Mouse (Mus musculus) heart, adult 2 months (tissue): Measurements from ENCODE around the gene Idua. TPM values are rescaled to one million over a fixed set of nuclear protein-coding genes. Genes with fewer than 3 reads are reported as not detected.

Experiments used
- DNase-seq, 2 experiments: peaks; one replicate each; pipeline ENCODE4 v3.0.0; 2021
- H3K27ac ChIP-seq: fragments of 200-600 bp; 2 replicates; pipeline ENCODE4 v1.8.1; 2022
- H3K27me3 ChIP-seq: fragments of 200-500 bp; 2 replicates; pipeline ENCODE4 v1.6.1; 2012; ENCODE audit warnings: mild to moderate bottlenecking, low read length, inconsistent platforms, mixed read lengths; ENCODE audit not compliant: control insufficient read depth, insufficient read depth
- H3K36me3 ChIP-seq: fragments of 200-500 bp; 2 replicates; pipeline ENCODE4 v1.6.1; 2012; ENCODE audit warnings: low read length, inconsistent platforms; ENCODE audit not compliant: control insufficient read depth, insufficient read depth
- H3K4me1 ChIP-seq: fragments of 200-500 bp; 2 replicates; pipeline ENCODE4 v1.6.1; 2011; ENCODE audit warnings: low read length; ENCODE audit not compliant: control insufficient read depth, insufficient read depth
- H3K4me3 ChIP-seq: fragments of 200-600 bp; 2 replicates; pipeline ENCODE4 v1.8.1; 2022
- H3K79me2 ChIP-seq: fragments of 200-500 bp; replicated peaks from 2 replicates; pipeline ENCODE4 v1.6.1; 2012; ENCODE audit warnings: mild to moderate bottlenecking, inconsistent platforms, low read length, moderate library complexity, mixed read lengths; ENCODE audit not compliant: control insufficient read depth, insufficient read depth
- H3K9ac ChIP-seq: fragments of 200-500 bp; 2 replicates; pipeline ENCODE4 v1.6.1; 2012; ENCODE audit warnings: low read depth, mild to moderate bottlenecking, control low read depth, inconsistent platforms, low read length, mixed read lengths
- CTCF ChIP-seq: fragments of 200-600 bp; IDR thresholded peaks from 2 replicates; pipeline ENCODE4 v1.8.1; 2022; ENCODE audit warnings: antibody characterized with exemption, mild to moderate bottlenecking, moderate library complexity
- EP300 ChIP-seq: fragments of 200-500 bp; IDR thresholded peaks from 2 replicates; pipeline ENCODE4 v1.6.1; 2011; ENCODE audit warnings: low read depth, low read length, control low read depth; ENCODE audit not compliant: insufficient read depth
- POLR2A ChIP-seq: fragments of 200-500 bp; IDR thresholded peaks from 2 replicates; pipeline ENCODE4 v1.6.1; 2011; ENCODE audit warnings: mild to moderate bottlenecking, low read depth, low read length, control low read depth; ENCODE audit not compliant: insufficient read depth
- WGBS: fragments of 180-500 bp; shearing (Covaris S2); methylation state at CpG from one replicate; pipeline ENCODE4 v1.1.7; 2018; 5-methylcytosine and 5-hydroxymethylcytosine counted together
- intact Hi-C: fragments of 180-260 bp; cut with DNase I; formaldehyde crosslinking; loops from one replicate; pipeline ENCODE4 v1.15.1; 2025
- polyA plus RNA-seq: library from polyadenylated mRNA; depleted of rRNA; stranded (reverse); fragments of >200 nt; gene quantifications from 2 replicates; pipeline ENCODE4 v1.2.3, GENCODE M21; 2012; rRNA removed
- total RNA-seq, 2 experiments: library from RNA; stranded (reverse); gene quantifications; 2 replicates each; pipeline ENCODE4 v1.2.3; 2021

The Idua gene
- total and polyA plus RNA-seq, 3 experiments: 21.7 to 30.4 (median 23.2) TPM

GRCm38 (mm10) chr5:108715974-108716373 is 55.8 kb downstream of the Idua start:
- peaks cover 4% of the 10 kb centered on the region for H3K4me1 ChIP-seq
- WGBS: 74% methylated on average over 1 of the region's 1 CpGs
- TF ChIP-seq POLR2A: no peak
- no peak overlapping the region for H3K9ac ChIP-seq
- no peak overlapping the region for H3K27ac ChIP-seq
- no peaks in the 10 kb centered on the region for H3K27me3 ChIP-seq
- no peak overlapping the region for H3K4me3 ChIP-seq
- no peaks in the 10 kb centered on the region for H3K36me3 ChIP-seq
- H3K79me2 ChIP-seq: no peaks in the 10 kb centered on the region
- no peak for DNase-seq
- intact Hi-C loops: no loop called here

GRCm38 (mm10) chr5:108718051-108718450 is 57.9 kb downstream of the Idua start:
- H3K27ac ChIP-seq: no peak overlapping the region
- H3K79me2 ChIP-seq: no peaks in the 10 kb centered on the region
- WGBS: 54% methylated on average over 4 of the region's 4 CpGs
- H3K27me3 ChIP-seq: no peaks in the 10 kb centered on the region
- no peak for DNase-seq
- H3K9ac ChIP-seq: no peak overlapping the region
- TF ChIP-seq CTCF (no peak), EP300 (no peak), POLR2A (no peak)
- no peak overlapping the region for H3K4me3 ChIP-seq
- intact Hi-C loops: no loop called here
- H3K36me3 ChIP-seq: no peaks in the 10 kb centered on the region
- peaks cover 4% of the 10 kb centered on the region for H3K4me1 ChIP-seq

GRCm38 (mm10) chr5:108719761-108720160 is 59.6 kb downstream of the Idua start:
- intact Hi-C loops: no loop called here
- Histone ChIP-seq H3K27ac (no peak overlapping the region), H3K4me1 (no peaks in the 10 kb centered on the region), H3K27me3 (no peaks in the 10 kb centered on the region), H3K36me3 (no peaks in the 10 kb centered on the region), H3K79me2 (no peaks in the 10 kb centered on the region), H3K4me3 (no peak overlapping the region), H3K9ac (no peak overlapping the region)
- 44% methylated on average over 7 of the region's 7 CpGs for WGBS
- DNase-seq: no peak
- TF ChIP-seq EP300 (no peak), CTCF (no peak), POLR2A (no peak)

- intact Hi-C loops: no loop called here
- no peak overlapping the region for H3K4me3 ChIP-seq
- H3K79me2 ChIP-seq: no peaks in the 10 kb centered on the region
- H3K9ac ChIP-seq: no peak overlapping the region
- H3K27me3 ChIP-seq: no peaks in the 10 kb centered on the region
- 9% methylated on average over 2 of the region's 2 CpGs for WGBS
- H3K4me1 ChIP-seq: no peaks in the 10 kb centered on the region
- no peak for DNase-seq
- no peaks in the 10 kb centered on the region for H3K36me3 ChIP-seq
- TF ChIP-seq POLR2A (no peak), CTCF (no peak), EP300 (no peak)
- H3K27ac ChIP-seq: no peak overlapping the region
These were observed 63.9 kb downstream of the Idua start for GRCm38 (mm10) chr5:108724006-108724405.

GRCm38 (mm10) chr5:108726557-108727248 is 66.6 kb downstream of the Idua start:
- WGBS: 18% methylated on average over 5 of the region's 5 CpGs
- intact Hi-C loops: loop anchor here (1.0 to 2.0 kb wide), 3 partner anchors 34 to 299 kb away; partner anchors contain the start of gene Fgfrl1
- TF ChIP-seq POLR2A (no peak), CTCF (peak; percentile 91), EP300 (0 out of 2 replicates have a peak, but pooled peaks have one; percentile 36)

GRCm38 (mm10) chr5:108727425-108727824 is 67.3 kb downstream of the Idua start:
- WGBS: 69% methylated on average over 1 of the region's 1 CpGs
- no peak for DNase-seq
- H3K79me2 ChIP-seq: no peaks in the 10 kb centered on the region
- no peak overlapping the region for H3K27ac ChIP-seq
- H3K4me3 ChIP-seq: no peak overlapping the region
- H3K4me1 ChIP-seq: no peaks in the 10 kb centered on the region
- H3K9ac ChIP-seq: no peak overlapping the region
- H3K36me3 ChIP-seq: no peaks in the 10 kb centered on the region
- intact Hi-C loops: loop anchor here (1.0 to 2.0 kb wide), 3 partner anchors 35 to 300 kb away; partner anchors contain the start of gene Fgfrl1
- TF ChIP-seq EP300: no peak
- no peak for TF ChIP-seq CTCF
- H3K27me3 ChIP-seq: 0 out of 2 replicates have a peak, but pooled peaks cover 1% of the 10 kb centered on the region

More at GRCm38 (mm10) chr5:108726557-108727248, 66.6 kb downstream of the Idua start:
- no peaks in the 10 kb centered on the region for H3K4me1 ChIP-seq
- DNase-seq: peak; percentile 57 to 71
- H3K4me3 ChIP-seq: no peak overlapping the region
- H3K27me3 ChIP-seq: 0 out of 2 replicates have a peak, but pooled peaks cover 1% of the 10 kb centered on the region
- H3K9ac ChIP-seq: no peak overlapping the region
- no peaks in the 10 kb centered on the region for H3K79me2 ChIP-seq
- H3K36me3 ChIP-seq: no peaks in the 10 kb centered on the region
- H3K27ac ChIP-seq: no peak overlapping the region

Other genes starting within 250 kb of the Idua start
- 1,000 to 10,000 TPM in 1 of 2 experiments, 100 to 1,000 TPM in 1; 914 to 1,090 TPM for gene Atp5k, start 225.9 kb upstream of the Idua start, total RNA-seq
- 320 TPM in 2 replicates for gene Atp5k, start 225.9 kb upstream of the Idua start, polyA plus RNA-seq
- 1 to 10 TPM; 1.1 to 1.7 TPM for gene Mfsd7a, start 211.4 kb upstream of the Idua start, total RNA-seq
- 4.5 and 5.3 TPM in 2 replicates for gene Mfsd7a, start 211.4 kb upstream of the Idua start, polyA plus RNA-seq
- gene Pcgf3, start 199.1 kb upstream of the Idua start, total RNA-seq: 10 to 100 TPM; 31.2 to 32.7 TPM
- 7.5 and 14.8 TPM in 2 replicates for gene Pcgf3, start 199.1 kb upstream of the Idua start, polyA plus RNA-seq
- under 1 TPM in 1 of 2 experiments, not detected in 1; 0.36 TPM for gene Cplx1, start 110.3 kb upstream of the Idua start, total RNA-seq
- 0.45 and 0.88 TPM in 2 replicates for gene Cplx1, start 110.3 kb upstream of the Idua start, polyA plus RNA-seq
- gene Gak, start 30.6 kb upstream of the Idua start, total RNA-seq: 10 to 100 TPM; 19.6 to 20.4 TPM
- gene Gak, start 30.6 kb upstream of the Idua start, polyA plus RNA-seq: 23.3 and 28.3 TPM in 2 replicates
- 1 to 10 TPM; 8.3 to 9.6 TPM for gene Tmem175, start 30.6 kb upstream of the Idua start, total RNA-seq
- gene Tmem175, start 30.6 kb upstream of the Idua start, polyA plus RNA-seq: 26.1 and 36.0 TPM in 2 replicates
- gene Dgkq, start 9.3 kb downstream of the Idua start, total RNA-seq: 1 to 10 TPM; 5.0 to 6.6 TPM
- 9.2 and 15.6 TPM in 2 replicates for gene Dgkq, start 9.3 kb downstream of the Idua start, polyA plus RNA-seq
- not detected for gene Slc26a1, start 15.2 kb downstream of the Idua start, total RNA-seq
- 0.06 and 0.12 TPM in 2 replicates for gene Slc26a1, start 15.2 kb downstream of the Idua start, polyA plus RNA-seq
- 10 to 100 TPM; 17.6 to 21.6 TPM for gene Fgfrl1, start 32.1 kb downstream of the Idua start, total RNA-seq
- gene Fgfrl1, start 32.1 kb downstream of the Idua start, polyA plus RNA-seq: 33.5 and 36.5 TPM in 2 replicates
- not detected for gene Rnf212, start 114.7 kb downstream of the Idua start, total RNA-seq
- gene Rnf212, start 114.7 kb downstream of the Idua start, polyA plus RNA-seq: not detected in 2 replicates
- gene Tmed11, start 135.0 kb downstream of the Idua start, total RNA-seq: not detected
- gene Tmed11, start 135.0 kb downstream of the Idua start, polyA plus RNA-seq: not detected in 2 replicates
- not detected for gene Vmn2r8, start 148.5 kb downstream of the Idua start, total RNA-seq
- gene Vmn2r8, start 148.5 kb downstream of the Idua start, polyA plus RNA-seq: not detected in 2 replicates
- gene Vmn2r9, start 192.3 kb downstream of the Idua start, total RNA-seq: not detected
- gene Vmn2r9, start 192.3 kb downstream of the Idua start, polyA plus RNA-seq: not detected in 2 replicates